Mouse (Mus musculus): Measurements from ENCODE around the gene Lrp11.

GRCm38 (mm10) chr10:7614834-7615233, 25.2 kb downstream of the Lrp11 start:
- no peak for TF ChIP-seq POLR2A (IDR thresholded peaks at IDR 0.05; ENCODE audit: low read depth, low read length)
- no peak for TF ChIP-seq CTCF (IDR thresholded peaks at IDR 0.05; ENCODE audit: extremely low read depth, insufficient read depth, insufficient read length, insufficient replicate concordance)

All from spleen, adult 2 months (tissue).